Mouse (Mus musculus) erythroid progenitor cell, adult 5-6 weeks (primary cell): ENCODE measurements at regions not wholly inside any gene's neighbourhood (a gene's known extent, or its start where the extent isn't known, plus 50 kb on each side); places are given as distances from the start of the nearest gene placed in this dataset.
A peak's percentile ranks its signal among the peaks of the same experiment; 100 is the strongest.
"Not testable (repeated sequence)": the region's sequence is repeated elsewhere in the genome, so short reads cannot be mapped to it uniquely, and the experiment has no call there.

Experiments used
- ATAC-seq: replicated peaks from 2 replicates; pipeline ENCODE4 v1.8.0; 2016; ENCODE audit warnings: moderate number of reproducible peaks, mild to moderate bottlenecking, moderate TSS enrichment, inconsistent platforms; ENCODE audit not compliant: poor library complexity, low FRiP score, severe bottlenecking

- ATAC-seq, result no peak
Measured at GRCm38 (mm10) chr15:16130862-16131261, 597.7 kb upstream of the Cdh9 start.

- no peak for ATAC-seq
Measured at GRCm38 (mm10) chr15:16158164-16158563, 570.4 kb upstream of the Cdh9 start.

- no peak for ATAC-seq
Measured at GRCm38 (mm10) chr15:16163969-16164368, 564.6 kb upstream of the Cdh9 start.

- no peak for ATAC-seq
Measured at GRCm38 (mm10) chr15:16213354-16213753, 515.2 kb upstream of the Cdh9 start.

- no peak for ATAC-seq
Measured at GRCm38 (mm10) chr15:16221648-16222047, 506.9 kb upstream of the Cdh9 start.

- no peak for ATAC-seq
Measured at GRCm38 (mm10) chr15:16248595-16248994, 480.0 kb upstream of the Cdh9 start.

GRCm38 (mm10) chr15:16285166-16285565, 443.4 kb upstream of the Cdh9 start:
- no peak for ATAC-seq

GRCm38 (mm10) chr15:16294553-16294952, 434.0 kb upstream of the Cdh9 start:
- not testable (repeated sequence) for ATAC-seq

GRCm38 (mm10) chr15:16309678-16310077, 418.9 kb upstream of the Cdh9 start:
- ATAC-seq, result no peak

GRCm38 (mm10) chr15:16311956-16312646, 416.5 kb upstream of the Cdh9 start:
- ATAC-seq, result peak; percentile 60; the same call in 1 of the 2 replicates

- ATAC-seq, result no peak
Measured at GRCm38 (mm10) chr15:16312721-16313120, 415.8 kb upstream of the Cdh9 start.

GRCm38 (mm10) chr15:16313818-16314217, 414.7 kb upstream of the Cdh9 start:
- ATAC-seq, result no peak

- peak; percentile 82 for ATAC-seq
Measured at GRCm38 (mm10) chr15:16314606-16315005, 413.9 kb upstream of the Cdh9 start.

GRCm38 (mm10) chr15:16315085-16315484, 413.5 kb upstream of the Cdh9 start:
- ATAC-seq, result peak; percentile 35

GRCm38 (mm10) chr15:16326327-16326726, 402.2 kb upstream of the Cdh9 start:
- no peak for ATAC-seq
